Mouse (Mus musculus) embryonic fibroblast, embryonic 13.5 days (primary cell): ENCODE data around the gene Tcf7l2. TPM values are rescaled to one million over a fixed set of nuclear protein-coding genes. Genes with fewer than 3 reads are reported as not detected.

Experiments used
- H3K27ac ChIP-seq: 2 replicates; pipeline ENCODE4 v1.5.1; 2012; ENCODE audit warnings: low read length, control low read depth, inconsistent platforms; ENCODE audit not compliant: insufficient read depth
- H3K4me1 ChIP-seq: 2 replicates; pipeline ENCODE4 v1.6.1; 2011; ENCODE audit warnings: low read length; ENCODE audit not compliant: control insufficient read depth, insufficient read depth
- H3K4me3 ChIP-seq: 2 replicates; pipeline ENCODE4 v1.5.1; 2011; ENCODE audit warnings: mild to moderate bottlenecking, control low read depth, low read length; ENCODE audit not compliant: insufficient read depth
- CTCF ChIP-seq: IDR thresholded peaks from 2 replicates; pipeline ENCODE4 v1.5.1; 2011; ENCODE audit warnings: mild to moderate bottlenecking, control low read depth, low read length, moderate library complexity, borderline replicate concordance; ENCODE audit not compliant: insufficient read depth
- POLR2A ChIP-seq: IDR thresholded peaks from 2 replicates; pipeline ENCODE4 v1.6.1; 2011; ENCODE audit warnings: low read depth, mild to moderate bottlenecking, control low read depth, low read length, moderate library complexity
- polyA plus RNA-seq: library from polyadenylated mRNA; stranded (reverse); fragments of >200 nt; gene quantifications from 2 replicates; pipeline ENCODE4 v1.2.4, GENCODE M21; 2011; ENCODE audit warnings: low read depth; ENCODE audit not compliant: missing spikeins, insufficient read length

Tcf7l2 gene
- polyA plus RNA-seq, 1 experiment: 41.1 TPM

DNA sequence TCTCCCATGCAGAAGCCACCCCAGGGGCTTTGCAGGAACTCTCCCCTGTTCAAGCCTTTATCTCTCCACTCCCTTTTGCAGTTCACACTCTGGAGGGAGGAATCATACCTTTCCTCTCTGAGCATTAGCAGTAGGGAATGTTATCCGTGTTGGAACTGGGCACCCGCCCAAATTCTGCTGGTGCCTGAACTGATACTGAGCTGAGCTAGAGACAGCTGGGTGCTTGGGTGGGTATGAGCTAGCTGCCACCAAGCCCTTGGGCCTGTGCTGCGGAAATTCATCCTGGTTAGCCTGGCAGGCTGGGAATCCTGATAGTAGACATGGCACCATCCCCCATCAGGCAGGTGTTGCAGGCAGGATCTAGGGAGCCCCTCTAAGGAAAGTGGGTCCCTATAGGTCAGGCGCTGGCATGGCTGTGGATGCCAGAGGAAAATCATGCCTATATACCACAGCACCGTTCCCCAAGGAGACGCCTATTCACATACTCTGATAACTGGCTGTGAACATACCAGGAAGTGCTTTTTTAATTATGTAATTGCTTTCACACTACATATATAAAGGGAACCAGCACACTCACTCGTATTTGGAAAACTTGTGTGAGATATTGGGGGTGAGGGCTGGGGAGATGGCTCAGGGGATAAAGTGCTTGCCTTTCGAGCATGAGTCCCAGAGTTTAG is 108.9 kb downstream of the Tcf7l2 start:
- TF ChIP-seq CTCF (no peak), POLR2A (no peak)
- no peak overlapping the region for H3K27ac ChIP-seq
- no peaks in the 10 kb centered on the region for H3K4me1 ChIP-seq
- no peak overlapping the region for H3K4me3 ChIP-seq

DNA sequence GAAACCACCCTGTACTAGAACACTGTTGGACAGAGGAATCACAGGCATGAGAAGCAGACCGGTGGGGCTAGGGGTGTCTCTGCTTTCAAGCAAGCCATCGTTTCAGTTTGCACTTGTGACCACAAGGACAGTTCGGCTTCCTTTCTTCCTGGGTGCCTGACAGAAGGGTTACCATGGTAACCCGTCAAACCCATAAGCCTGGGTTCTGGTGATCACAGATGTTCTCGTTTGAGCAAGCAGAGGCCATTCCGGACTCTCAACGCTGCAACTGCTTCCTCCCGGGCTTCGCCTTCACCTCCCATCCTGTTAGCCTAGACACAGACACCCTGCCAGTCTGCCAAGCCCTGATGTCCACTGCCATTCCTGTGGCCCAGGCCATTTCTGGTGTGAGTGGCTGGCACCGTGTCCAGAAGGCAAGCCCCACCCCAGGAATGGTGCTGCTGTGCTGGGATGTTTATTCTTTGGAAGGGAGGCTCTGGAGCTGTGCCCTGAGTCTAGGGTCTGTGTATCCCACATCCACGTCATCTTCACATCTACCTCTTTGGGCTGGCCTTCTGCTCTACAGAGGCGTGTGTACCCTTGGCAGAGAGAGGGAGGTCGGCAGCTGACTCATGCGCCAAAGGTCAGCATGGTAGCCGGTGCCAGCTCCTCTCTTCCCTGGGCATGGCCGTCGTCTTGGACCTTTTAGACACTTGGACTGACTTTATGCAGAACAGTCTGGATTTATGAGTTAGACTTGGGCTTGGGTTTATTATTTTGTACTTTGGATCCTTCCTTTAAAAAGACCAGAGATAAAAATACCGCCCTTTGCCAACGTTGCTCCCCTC is 110.1 kb downstream of the Tcf7l2 start:
- no peak overlapping the region for H3K4me3 ChIP-seq

DNA sequence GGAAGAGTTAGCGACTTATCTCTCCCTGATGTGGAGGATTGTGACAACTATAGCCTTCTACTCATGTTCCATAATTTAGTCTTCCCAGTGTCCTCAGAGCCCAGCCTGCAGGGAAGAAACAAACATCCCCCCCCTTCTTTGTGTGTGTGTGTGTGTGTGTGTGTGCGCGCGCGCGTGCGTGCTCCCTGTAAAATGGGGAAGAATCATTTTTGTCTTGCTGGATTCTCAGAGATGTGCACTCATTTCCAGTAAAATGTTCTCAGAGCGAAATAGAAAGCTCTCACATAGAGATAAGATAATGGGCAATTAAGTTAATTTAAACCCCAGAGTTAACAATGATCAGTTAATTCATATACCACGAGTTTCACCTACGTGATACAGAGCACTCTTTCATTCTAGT is 112.8 kb downstream of the Tcf7l2 start:
- no peak overlapping the region for H3K4me3 ChIP-seq
- TF ChIP-seq POLR2A (no peak), CTCF (no peak)

More for the DNA sequence above, 110.1 kb downstream of the Tcf7l2 start:
- H3K27ac ChIP-seq: no peak overlapping the region
- no peaks in the 10 kb centered on the region for H3K4me1 ChIP-seq
- no peak for TF ChIP-seq CTCF
- TF ChIP-seq POLR2A: no peak

DNA sequence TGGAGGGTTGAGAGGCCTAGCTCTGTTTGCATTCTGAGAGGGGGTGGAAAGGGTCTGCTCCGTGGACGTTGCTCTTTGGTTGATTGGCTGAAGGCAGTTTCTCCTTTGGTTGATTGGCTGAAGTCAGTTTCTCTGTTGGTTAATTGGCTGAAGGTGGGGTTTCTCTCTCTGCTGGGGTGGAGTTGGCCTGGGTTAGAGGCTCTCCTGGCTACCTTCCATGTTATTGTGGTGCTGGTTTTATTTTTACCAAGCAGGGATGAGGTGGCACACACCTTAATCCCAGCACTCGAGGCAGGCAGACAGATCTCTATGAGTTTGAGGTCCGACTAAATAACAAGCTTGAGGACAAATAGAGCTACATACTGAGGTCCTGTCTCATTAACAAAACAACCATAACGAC is 114.0 kb downstream of the Tcf7l2 start:
- TF ChIP-seq CTCF: no peak
- TF ChIP-seq POLR2A: no peak
- Histone ChIP-seq H3K4me1 (no peaks in the 10 kb centered on the region), H3K4me3 (no peak overlapping the region), H3K27ac (no peak overlapping the region)

More for the DNA sequence above, 112.8 kb downstream of the Tcf7l2 start:
- Histone ChIP-seq H3K4me1 (no peaks in the 10 kb centered on the region), H3K27ac (no peak overlapping the region)

DNA sequence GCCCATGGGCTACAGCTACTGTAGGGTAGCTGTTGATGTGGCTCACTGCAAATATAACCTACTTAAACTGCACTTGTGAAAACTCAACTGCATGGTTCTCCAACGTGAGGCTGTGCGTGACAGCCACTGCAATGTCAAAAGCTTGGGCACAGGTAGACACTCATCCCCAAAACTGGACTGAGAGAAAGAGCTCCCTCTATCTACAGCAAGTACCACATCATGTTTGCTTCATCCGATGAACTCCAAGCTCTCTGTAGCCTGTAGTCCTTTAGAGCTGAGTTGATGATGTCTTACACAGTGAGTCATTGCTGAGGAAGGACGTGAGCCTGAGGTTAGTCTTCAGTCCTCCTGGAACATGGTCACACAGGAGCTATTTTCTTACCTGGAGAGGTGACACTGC is 115.7 kb downstream of the Tcf7l2 start:
- H3K4me1 ChIP-seq: no peaks in the 10 kb centered on the region
- H3K4me3 ChIP-seq: no peak overlapping the region
- TF ChIP-seq CTCF (no peak), POLR2A (no peak)
- no peak overlapping the region for H3K27ac ChIP-seq

DNA sequence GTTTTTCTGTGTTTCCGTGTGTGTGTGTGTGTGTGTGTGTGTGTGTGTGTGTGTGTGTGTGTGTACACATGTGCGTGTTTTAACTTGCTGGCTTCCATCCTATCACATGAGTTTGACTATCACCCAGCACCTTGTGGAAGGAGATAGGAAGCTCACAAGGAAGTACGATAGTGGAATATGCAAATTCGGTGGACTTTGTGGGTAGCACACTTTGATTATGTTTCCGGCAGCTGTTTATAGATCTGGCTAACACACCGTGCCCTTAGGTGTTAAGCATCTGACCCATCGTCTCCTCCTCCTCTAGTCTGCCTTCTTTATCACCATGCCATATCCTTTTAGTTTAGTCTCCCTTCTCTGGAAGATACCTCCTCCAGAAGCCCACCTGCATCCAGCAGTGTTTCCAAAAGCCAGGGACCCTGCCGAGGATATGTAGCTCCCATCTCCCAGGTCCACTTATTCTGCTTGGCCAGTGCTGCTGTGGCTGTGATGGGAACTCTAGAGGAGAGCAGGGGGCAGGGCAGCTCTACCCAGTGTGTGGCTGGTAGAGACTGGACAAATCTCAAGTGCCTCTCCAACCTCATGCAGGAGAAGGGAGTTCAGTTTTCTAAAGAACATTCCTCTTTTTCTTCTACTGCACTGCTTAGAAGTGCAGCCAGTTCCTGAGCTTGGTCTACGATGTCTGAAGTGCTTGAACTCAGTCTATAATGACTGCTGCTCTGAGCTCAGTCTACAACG is 118.6 kb downstream of the Tcf7l2 start:
- H3K27ac ChIP-seq: no peak overlapping the region
- TF ChIP-seq POLR2A (no peak), CTCF (no peak)
- H3K4me1 ChIP-seq: no peaks in the 10 kb centered on the region
- no peak overlapping the region for H3K4me3 ChIP-seq

DNA sequence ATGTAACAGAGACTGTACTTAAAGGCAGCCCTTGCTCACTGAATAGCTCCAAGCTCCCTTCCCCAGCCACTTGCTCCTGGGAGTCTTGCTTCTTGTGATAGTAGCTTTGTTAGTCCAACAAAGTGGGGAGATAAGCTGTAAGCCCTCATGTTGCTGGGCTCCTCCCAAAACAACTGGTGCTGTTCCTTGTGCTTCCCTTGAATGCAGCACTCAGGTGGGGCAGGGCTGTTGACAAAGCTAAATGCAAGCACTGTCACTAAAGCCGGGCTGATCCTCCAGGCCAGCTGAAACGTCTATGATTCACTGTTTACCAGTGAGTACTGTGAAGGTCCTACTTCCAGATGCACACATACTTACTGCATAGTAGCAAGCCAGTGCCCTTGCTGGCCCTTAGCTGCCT is 120.1 kb downstream of the Tcf7l2 start:
- no peak overlapping the region for H3K27ac ChIP-seq
- H3K4me1 ChIP-seq: no peaks in the 10 kb centered on the region
- no peak overlapping the region for H3K4me3 ChIP-seq
- TF ChIP-seq CTCF (no peak), POLR2A (no peak)

DNA sequence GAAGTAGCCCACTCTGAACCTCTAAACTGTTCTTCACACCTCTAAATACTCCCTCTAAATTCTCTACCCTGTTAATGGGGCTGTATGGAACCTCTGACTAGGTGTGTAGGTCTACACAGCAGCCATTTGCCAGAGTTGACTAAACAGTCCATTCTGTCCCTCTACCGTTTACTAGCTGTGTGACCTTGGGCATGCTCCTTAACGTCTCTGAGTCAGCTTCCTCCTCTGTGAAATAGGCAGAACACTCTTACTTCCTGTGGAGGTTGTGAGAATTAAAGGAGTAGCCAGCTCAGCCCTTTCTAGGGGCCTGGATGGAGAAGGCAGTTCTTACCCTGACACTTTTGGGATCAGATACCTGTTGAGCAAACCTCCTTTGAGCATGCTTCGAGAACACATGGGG is 120.9 kb downstream of the Tcf7l2 start:
- Histone ChIP-seq H3K4me3 (no peak overlapping the region), H3K27ac (no peak overlapping the region), H3K4me1 (no peaks in the 10 kb centered on the region)
- TF ChIP-seq CTCF (no peak), POLR2A (no peak)

DNA sequence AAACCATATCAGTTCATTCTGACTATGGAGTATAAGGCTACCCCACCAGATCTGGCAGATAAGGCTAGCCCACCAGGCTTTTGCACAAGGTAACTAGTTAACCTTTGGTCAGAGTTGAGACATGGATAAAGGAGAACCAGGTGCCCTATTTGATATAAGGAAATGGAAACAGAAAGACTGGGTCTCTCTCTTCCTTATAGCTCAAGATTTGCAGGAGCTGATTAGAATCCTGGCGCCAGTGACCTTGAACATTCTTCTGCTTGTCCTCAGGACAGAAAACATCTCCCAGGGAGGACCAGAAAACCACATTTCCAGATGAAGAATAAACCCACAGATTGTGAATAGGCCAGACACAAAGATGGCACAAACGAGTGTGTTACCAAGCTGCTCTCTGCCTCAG is 123.4 kb downstream of the Tcf7l2 start:
- Histone ChIP-seq H3K27ac (no peak overlapping the region), H3K4me3 (no peak overlapping the region), H3K4me1 (peaks cover 4% of the 10 kb centered on the region; the same call in 1 of the 2 replicates)
- TF ChIP-seq CTCF: no peak
- TF ChIP-seq POLR2A: no peak
